Mouse (Mus musculus) cerebellum, adult (tissue): Measurements from ENCODE around the gene Inhbc.

Experiments
- ATAC-seq: cut with Nextera tagmentation; 2 replicates; pipeline ENCODE4 v1.9.2; 2017; ENCODE audit warnings: mild to moderate bottlenecking, moderate library complexity, mixed read lengths; ENCODE audit not compliant: insufficient number of reproducible peaks, low FRiP score, low TSS enrichment

Inhbc gene

GRCm38 (mm10) chr10:127369834-127370820, at the start of gene Inhbc:
TSS of gene Inhbc (minus strand) at chr10:127370431.
- no peak for ATAC-seq

GRCm38 (mm10) chr10:127414141-127414540, 43.9 kb upstream of the Inhbc start:
- ATAC-seq = no peak

GRCm38 (mm10) chr10:127413585-127413984, 43.4 kb upstream of the Inhbc start:
- no peak for ATAC-seq

- no peak for ATAC-seq
Measured at GRCm38 (mm10) chr10:127412776-127413175, 42.5 kb upstream of the Inhbc start.

GRCm38 (mm10) chr10:127412101-127412500, 41.9 kb upstream of the Inhbc start:
- ATAC-seq = no peak

- no peak for ATAC-seq
Measured at GRCm38 (mm10) chr10:127407391-127407790, 37.2 kb upstream of the Inhbc start.

GRCm38 (mm10) chr10:127404701-127405100, 34.5 kb upstream of the Inhbc start:
- no peak for ATAC-seq

GRCm38 (mm10) chr10:127391774-127392173, 21.5 kb upstream of the Inhbc start:
- no peak for ATAC-seq

- no peak for ATAC-seq
Measured at GRCm38 (mm10) chr10:127381743-127382134, 11.5 kb upstream of the Inhbc start.

- 0 out of 2 replicates have a peak, but pooled peaks have one; percentile 28 for ATAC-seq
Measured at GRCm38 (mm10) chr10:127380767-127381742, 10.8 kb upstream of the Inhbc start.

GRCm38 (mm10) chr10:127380251-127380691, 10.0 kb upstream of the Inhbc start, which contains the start of gene R3hdm2:
TSS of gene R3hdm2 (plus strand) at chr10:127380327.
- peak; percentile 96 for ATAC-seq

- no peak for ATAC-seq
Measured at GRCm38 (mm10) chr10:127379654-127380053, 9.4 kb upstream of the Inhbc start.

- no peak for ATAC-seq
Measured at GRCm38 (mm10) chr10:127377700-127378099, 7.5 kb upstream of the Inhbc start.

- ATAC-seq = no peak
Measured at GRCm38 (mm10) chr10:127371023-127371422, 792 bp upstream of the Inhbc start.

GRCm38 (mm10) chr10:127368273-127368672, 2.0 kb downstream of the Inhbc start:
- no peak for ATAC-seq

GRCm38 (mm10) chr10:127367116-127367515, 3.1 kb downstream of the Inhbc start:
- ATAC-seq = no peak

GRCm38 (mm10) chr10:127360714-127361113, 9.5 kb downstream of the Inhbc start:
- ATAC-seq = no peak

- ATAC-seq = no peak
Measured at GRCm38 (mm10) chr10:127355336-127355735, 14.9 kb downstream of the Inhbc start.

GRCm38 (mm10) chr10:127353909-127354895, 16.0 kb downstream of the Inhbc start, which contains the start of gene Inhbe:
TSS of gene Inhbe (minus strand) at chr10:127354411.
- ATAC-seq = no peak
